Mouse (Mus musculus) cerebellum, adult 9-10 months (tissue): ENCODE measurements around the gene Spem1.
A peak's percentile ranks its signal among the peaks of the same experiment; 100 is the strongest.
"Not testable (repeated sequence)": the region's sequence is repeated elsewhere in the genome, so short reads cannot be mapped to it uniquely, and the experiment has no call there.

Source experiments
- DNase-seq: peaks from one replicate; pipeline ENCODE4 v3.0.0; 2022

Gene Spem1

GRCm38 (mm10) chr11:69822080-69822479 is at the start of gene Spem1:
TSS of gene Spem1 (minus strand) at chr11:69822180.
- no peak for DNase-seq

- no peak for DNase-seq
Measured at GRCm38 (mm10) chr11:69870289-69871069, 48.5 kb upstream of the Spem1 start.

- no peak for DNase-seq
Measured at GRCm38 (mm10) chr11:69867335-69867734, 45.4 kb upstream of the Spem1 start.

- DNase-seq = no peak
Measured at GRCm38 (mm10) chr11:69865561-69865960, 43.6 kb upstream of the Spem1 start.

- no peak for DNase-seq
Measured at GRCm38 (mm10) chr11:69864138-69864860, 42.3 kb upstream of the Spem1 start.

- not testable (repeated sequence) for DNase-seq
Measured at GRCm38 (mm10) chr11:69863729-69864128, 41.7 kb upstream of the Spem1 start.

- no peak for DNase-seq
Measured at GRCm38 (mm10) chr11:69858113-69858998, 36.4 kb upstream of the Spem1 start, which contains the start of gene Tnk1. TSS of gene Tnk1 (minus strand) at chr11:69858730.

GRCm38 (mm10) chr11:69855347-69855746 is 33.4 kb upstream of the Spem1 start:
- DNase-seq = peak; percentile 56

- no peak for DNase-seq
Measured at GRCm38 (mm10) chr11:69854680-69855079, 32.7 kb upstream of the Spem1 start.

- no peak for DNase-seq
Measured at GRCm38 (mm10) chr11:69853994-69854393, 32.0 kb upstream of the Spem1 start.

GRCm38 (mm10) chr11:69850754-69851153 is 28.8 kb upstream of the Spem1 start:
- DNase-seq = no peak

GRCm38 (mm10) chr11:69849884-69850283 is 27.9 kb upstream of the Spem1 start:
- DNase-seq = peak; percentile 28

GRCm38 (mm10) chr11:69849128-69849527 is 27.1 kb upstream of the Spem1 start:
- peak; percentile 26 for DNase-seq

- DNase-seq = peak; percentile 86
Measured at GRCm38 (mm10) chr11:69848021-69848420, 26.0 kb upstream of the Spem1 start.

- DNase-seq = peak; percentile 57
Measured at GRCm38 (mm10) chr11:69846738-69847688, 25.0 kb upstream of the Spem1 start.

- peak; percentile 92 for DNase-seq
Measured at GRCm38 (mm10) chr11:69846198-69846680, 24.3 kb upstream of the Spem1 start, which contains the start of gene Plscr3. TSS of gene Plscr3 (plus strand) at chr11:69846376.

GRCm38 (mm10) chr11:69838714-69839104 is 16.7 kb upstream of the Spem1 start:
- no peak for DNase-seq

- peak; percentile 99 for DNase-seq
Measured at GRCm38 (mm10) chr11:69837952-69838713, 16.2 kb upstream of the Spem1 start, which contains the start of gene Tmem256. TSS of gene Tmem256 (plus strand) at chr11:69838514.

GRCm38 (mm10) chr11:69837604-69837951 is 15.6 kb upstream of the Spem1 start, which contains the start of gene Nlgn2:
TSS of gene Nlgn2 (minus strand) at chr11:69837784.
- DNase-seq = no peak

- peak; percentile 77 for DNase-seq
Measured at GRCm38 (mm10) chr11:69836703-69837576, 15.0 kb upstream of the Spem1 start.
